Mouse (Mus musculus): ENCODE measurements at regions not wholly inside any gene's neighbourhood (a gene's known extent, or its start where the extent isn't known, plus 50 kb on each side); places are given as distances from the start of the nearest gene placed in this dataset.

GRCm38 (mm10) chr17:85799081-85799864, 111.2 kb upstream of the Six2 start:
- DNase-seq = peak; percentile 52
- Histone ChIP-seq H3K36me3 (ENCODE audit: insufficient read depth) (no peaks in the 10 kb centered on the region), H3K27ac (ENCODE audit: low read depth, low read length) (no peak overlapping the region), H3K9ac (no peak overlapping the region), H3K27me3 (ENCODE audit: insufficient read depth, low read length) (peaks cover 62% of the 10 kb centered on the region), H3K4me1 (ENCODE audit: insufficient read depth) (0 out of 2 replicates have a peak, but pooled peaks cover 13% of the 10 kb centered on the region), H3K4me3 (ENCODE audit: low read depth, low read length) (peak overlapping the region; percentile 32), H3K9me3 (ENCODE audit: low read length) (no peaks in the 10 kb centered on the region), H3K4me2 (ENCODE audit: low read depth) (peak overlapping the region; percentile 65)
- TF ChIP-seq CTCF (IDR thresholded peaks at IDR 0.05; ENCODE audit: low read depth) = no peak
- 2% methylated on average over 22 of the region's 22 CpGs for WGBS
- no peak for ATAC-seq

- no peak for ATAC-seq
- H3K27ac ChIP-seq (ENCODE audit: low read depth, low read length) = no peak overlapping the region
- 0 out of 2 replicates have a peak, but pooled peaks cover 13% of the 10 kb centered on the region for H3K4me1 ChIP-seq (ENCODE audit: insufficient read depth)
- no peak overlapping the region for H3K4me2 ChIP-seq (ENCODE audit: low read depth)
- WGBS = 51% methylated on average over 5 of the region's 5 CpGs
- no peaks in the 10 kb centered on the region for H3K9me3 ChIP-seq (ENCODE audit: low read length)
- peaks cover 50% of the 10 kb centered on the region for H3K27me3 ChIP-seq (ENCODE audit: insufficient read depth, low read length)
- H3K36me3 ChIP-seq (ENCODE audit: insufficient read depth) = no peaks in the 10 kb centered on the region
- TF ChIP-seq CTCF (IDR thresholded peaks at IDR 0.05; ENCODE audit: low read depth) = no peak
- DNase-seq = no peak
- no peak overlapping the region for H3K9ac ChIP-seq
- H3K4me3 ChIP-seq (ENCODE audit: low read depth, low read length) = no peak overlapping the region
Measured at GRCm38 (mm10) chr17:85797755-85798154, 109.7 kb upstream of the Six2 start.

- no peak overlapping the region for H3K4me2 ChIP-seq (ENCODE audit: low read depth)
- no peaks in the 10 kb centered on the region for H3K36me3 ChIP-seq (ENCODE audit: insufficient read depth)
- H3K27me3 ChIP-seq (ENCODE audit: insufficient read depth, low read length) = peaks cover 37% of the 10 kb centered on the region
- H3K4me1 ChIP-seq (ENCODE audit: insufficient read depth) = 0 out of 2 replicates have a peak, but pooled peaks cover 13% of the 10 kb centered on the region
- TF ChIP-seq CTCF (IDR thresholded peaks at IDR 0.05; ENCODE audit: low read depth) = no peak
- no peak for DNase-seq
- H3K27ac ChIP-seq (ENCODE audit: low read depth, low read length) = no peak overlapping the region
- ATAC-seq = no peak
- no peak overlapping the region for H3K4me3 ChIP-seq (ENCODE audit: low read depth, low read length)
- H3K9ac ChIP-seq = no peak overlapping the region
- no peaks in the 10 kb centered on the region for H3K9me3 ChIP-seq (ENCODE audit: low read length)
- 64% methylated on average over 5 of the region's 5 CpGs for WGBS
Measured at GRCm38 (mm10) chr17:85795820-85796219, 107.7 kb upstream of the Six2 start.

- no peaks in the 10 kb centered on the region for H3K27me3 ChIP-seq (ENCODE audit: insufficient read depth, low read length)
- no peaks in the 10 kb centered on the region for H3K9me3 ChIP-seq (ENCODE audit: low read length)
- ATAC-seq (no peak), DNase-seq (no peak)
- no peak overlapping the region for H3K4me2 ChIP-seq (ENCODE audit: low read depth)
- 55% methylated on average over 13 of the region's 13 CpGs for WGBS
- no peak overlapping the region for H3K9ac ChIP-seq
- no peak for TF ChIP-seq CTCF (IDR thresholded peaks at IDR 0.05; ENCODE audit: low read depth)
- no peak overlapping the region for H3K27ac ChIP-seq (ENCODE audit: low read depth, low read length)
- H3K36me3 ChIP-seq (ENCODE audit: insufficient read depth) = no peaks in the 10 kb centered on the region
- H3K4me3 ChIP-seq (ENCODE audit: low read depth, low read length) = no peak overlapping the region
- H3K4me1 ChIP-seq (ENCODE audit: insufficient read depth) = no peaks in the 10 kb centered on the region
Measured at GRCm38 (mm10) chr17:85785625-85786294, 97.7 kb upstream of the Six2 start.

- TF ChIP-seq CTCF (IDR thresholded peaks at IDR 0.05; ENCODE audit: low read depth) = no peak
- no peak for ATAC-seq
- Histone ChIP-seq H3K9ac (no peak overlapping the region), H3K27ac (ENCODE audit: low read depth, low read length) (no peak overlapping the region), H3K4me3 (ENCODE audit: low read depth, low read length) (no peak overlapping the region), H3K4me1 (ENCODE audit: insufficient read depth) (peaks cover 3% of the 10 kb centered on the region; the same call in 1 of the 2 replicates), H3K27me3 (ENCODE audit: insufficient read depth, low read length) (no peaks in the 10 kb centered on the region; the same call in 1 of the 2 replicates), H3K9me3 (ENCODE audit: low read length) (no peaks in the 10 kb centered on the region), H3K4me2 (ENCODE audit: low read depth) (no peak overlapping the region), H3K36me3 (ENCODE audit: insufficient read depth) (no peaks in the 10 kb centered on the region)
- no peak for DNase-seq
- WGBS = 95% methylated on average over 10 of the region's 10 CpGs
Measured at GRCm38 (mm10) chr17:85780477-85780876, 92.4 kb upstream of the Six2 start.

GRCm38 (mm10) chr17:85776876-85777275, 88.8 kb upstream of the Six2 start:
- ATAC-seq = peak; percentile 99

GRCm38 (mm10) chr17:85768341-85768740, 80.3 kb upstream of the Six2 start:
- no peak overlapping the region for H3K4me3 ChIP-seq (ENCODE audit: low read depth, low read length)
- H3K27me3 ChIP-seq (ENCODE audit: insufficient read depth, low read length) = peaks cover 4% of the 10 kb centered on the region
- TF ChIP-seq CTCF (IDR thresholded peaks at IDR 0.05; ENCODE audit: low read depth) = no peak
- H3K4me2 ChIP-seq (ENCODE audit: low read depth) = no peak overlapping the region
- WGBS = 91% methylated on average over 10 of the region's 10 CpGs
- no peaks in the 10 kb centered on the region for H3K9me3 ChIP-seq (ENCODE audit: low read length)
- H3K27ac ChIP-seq (ENCODE audit: low read depth, low read length) = no peak overlapping the region
- no peak for ATAC-seq
- DNase-seq = no peak
- H3K9ac ChIP-seq = no peak overlapping the region
- no peaks in the 10 kb centered on the region for H3K36me3 ChIP-seq (ENCODE audit: insufficient read depth)
- H3K4me1 ChIP-seq (ENCODE audit: insufficient read depth) = no peaks in the 10 kb centered on the region

More at GRCm38 (mm10) chr17:85776876-85777275, 88.8 kb upstream of the Six2 start:
- no peak for TF ChIP-seq CTCF (IDR thresholded peaks at IDR 0.05; ENCODE audit: low read depth)
- Histone ChIP-seq H3K36me3 (ENCODE audit: insufficient read depth) (no peaks in the 10 kb centered on the region), H3K4me2 (ENCODE audit: low read depth) (no peak overlapping the region), H3K9me3 (ENCODE audit: low read length) (no peaks in the 10 kb centered on the region), H3K27ac (ENCODE audit: low read depth, low read length) (peak overlapping the region; percentile 57), H3K27me3 (ENCODE audit: insufficient read depth, low read length) (no peaks in the 10 kb centered on the region; the same call in 1 of the 2 replicates), H3K4me3 (ENCODE audit: low read depth, low read length) (no peak overlapping the region), H3K4me1 (ENCODE audit: insufficient read depth) (peaks cover 3% of the 10 kb centered on the region; the same call in 1 of the 2 replicates), H3K9ac (no peak overlapping the region)
- DNase-seq = peak; percentile 89
- WGBS = 37% methylated on average over 3 of the region's 3 CpGs

All from forebrain, postnatal 0 days (tissue).